Mouse (Mus musculus) left cerebral cortex, postnatal 4 days (tissue): ENCODE results near the gene Tmem150c. TPM values are rescaled to one million over a fixed set of nuclear protein-coding genes. Genes with fewer than 3 reads are reported as not detected.

Experiments used
- DNase-seq: peaks from one replicate; pipeline ENCODE4 v3.0.0-alpha.2; 2022
- intact Hi-C: fragments of 180-260 bp; cut with DNase I; formaldehyde crosslinking; loops from one replicate; pipeline ENCODE4 v1.15.1; 2025
- total RNA-seq, 2 experiments: library from RNA; stranded (reverse); gene quantifications; 2 replicates each; pipeline ENCODE4 v1.2.3; 2021

The Tmem150c gene
- total RNA-seq, 2 experiments from 2014 or later: 101 to 108 TPM

GRCm38 (mm10) chr5:100172104-100172503 lies 12.5 kb upstream of the Tmem150c start:
- no peak for DNase-seq
- intact Hi-C loops: no loop called here

GRCm38 (mm10) chr5:100166591-100167491 lies 7.2 kb upstream of the Tmem150c start:
- intact Hi-C loops: no loop called here
- DNase-seq: peak; percentile 48

GRCm38 (mm10) chr5:100163368-100163767 lies 3.8 kb upstream of the Tmem150c start:
- intact Hi-C loops: no loop called here
- DNase-seq: no peak

DNA sequence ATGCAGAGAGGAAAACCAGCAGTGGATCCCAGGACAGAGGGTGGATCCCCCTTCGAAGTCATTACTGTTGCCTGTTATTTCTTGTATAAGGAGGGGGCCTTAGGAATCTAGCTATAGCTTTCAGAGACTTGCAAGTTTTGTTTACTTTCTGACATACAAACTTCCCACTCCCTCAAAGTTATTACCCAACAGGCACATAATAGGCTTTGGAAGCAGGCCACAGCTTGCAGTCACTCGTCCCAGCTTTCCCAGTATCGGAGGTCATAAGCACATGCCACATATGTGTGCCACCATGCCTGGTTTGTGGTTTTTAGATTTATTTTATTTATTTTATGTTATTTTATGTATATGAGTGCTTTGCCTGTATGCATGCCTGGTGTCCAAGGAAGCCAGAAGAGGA lies 3.2 kb upstream of the Tmem150c start:
- DNase-seq: no peak
- intact Hi-C loops: no loop called here

GRCm38 (mm10) chr5:100162053-100162452 lies 2.4 kb upstream of the Tmem150c start:
- DNase-seq: no peak
- intact Hi-C loops: no loop called here

- DNase-seq: peak; percentile 62
- intact Hi-C loops: loop anchor here (5.0 kb wide), 1 partner anchor 87 kb away; no protein-coding TSS in a partner anchor
Observed at GRCm38 (mm10) chr5:100158791-100159637, 594 bp downstream of the Tmem150c start.

GRCm38 (mm10) chr5:100158301-100158700 lies 1.3 kb downstream of the Tmem150c start:
- intact Hi-C loops: loop anchor here (5.0 kb wide), 1 partner anchor 86 kb away; no protein-coding TSS in a partner anchor
- peak; percentile 68 for DNase-seq

GRCm38 (mm10) chr5:100155646-100156045 lies 4.0 kb downstream of the Tmem150c start:
- no peak for DNase-seq
- intact Hi-C loops: loop anchor here (5.0 kb wide), 1 partner anchor 83 kb away; no protein-coding TSS in a partner anchor

- intact Hi-C loops: no loop called here
Observed at GRCm38 (mm10) chr5:100149967-100150366, 9.6 kb downstream of the Tmem150c start.

GRCm38 (mm10) chr5:100144836-100145235 lies 14.8 kb downstream of the Tmem150c start:
- intact Hi-C loops: no loop called here
- no peak for DNase-seq

More at GRCm38 (mm10) chr5:100149967-100150366, 9.6 kb downstream of the Tmem150c start:
- DNase-seq: no peak

DNA sequence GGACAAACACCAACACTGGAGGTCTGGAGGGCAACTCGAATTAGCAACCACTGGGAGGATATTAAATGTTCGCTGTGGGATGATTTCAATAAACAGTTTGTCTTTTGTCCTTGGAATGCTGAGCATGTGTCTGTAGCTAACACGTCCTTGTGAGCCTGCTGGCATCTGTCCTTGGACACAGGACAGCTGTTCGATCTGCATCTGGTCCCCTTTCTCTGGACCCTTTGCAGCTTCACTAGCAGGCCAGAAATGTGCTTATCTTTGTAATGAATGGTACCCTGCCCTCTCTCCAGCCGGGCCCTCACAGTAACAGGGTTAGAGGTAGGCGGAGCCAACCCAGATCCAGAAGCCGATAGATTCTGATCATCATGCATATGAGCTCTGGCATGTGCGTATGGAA lies 32.3 kb downstream of the Tmem150c start:
- DNase-seq: no peak

GRCm38 (mm10) chr5:100125409-100126123 lies 34.0 kb downstream of the Tmem150c start:
- DNase-seq: no peak
- intact Hi-C loops: no loop called here

More for the DNA sequence above, 32.3 kb downstream of the Tmem150c start:
- intact Hi-C loops: no loop called here

DNA sequence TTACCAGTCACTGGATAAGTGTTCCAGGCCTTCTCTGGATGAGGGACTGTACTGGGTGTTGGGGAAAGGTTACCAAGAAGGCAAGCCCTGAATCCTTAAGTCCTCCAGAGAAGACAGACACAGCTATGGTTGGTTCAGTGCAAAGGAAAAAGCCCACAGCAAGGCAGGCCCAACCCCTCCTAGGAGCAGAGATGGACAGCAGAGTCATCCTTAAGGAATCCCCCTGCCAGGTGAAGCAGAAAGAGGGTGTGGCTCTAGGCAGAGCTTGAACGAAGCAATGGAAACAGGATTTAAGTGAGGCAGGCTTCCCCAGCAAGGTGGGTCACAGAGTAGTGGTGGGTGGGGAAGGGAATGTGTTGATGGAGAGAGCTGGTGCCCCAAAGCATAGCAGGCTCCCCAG lies 35.1 kb downstream of the Tmem150c start:
- intact Hi-C loops: no loop called here
- DNase-seq: no peak

DNA sequence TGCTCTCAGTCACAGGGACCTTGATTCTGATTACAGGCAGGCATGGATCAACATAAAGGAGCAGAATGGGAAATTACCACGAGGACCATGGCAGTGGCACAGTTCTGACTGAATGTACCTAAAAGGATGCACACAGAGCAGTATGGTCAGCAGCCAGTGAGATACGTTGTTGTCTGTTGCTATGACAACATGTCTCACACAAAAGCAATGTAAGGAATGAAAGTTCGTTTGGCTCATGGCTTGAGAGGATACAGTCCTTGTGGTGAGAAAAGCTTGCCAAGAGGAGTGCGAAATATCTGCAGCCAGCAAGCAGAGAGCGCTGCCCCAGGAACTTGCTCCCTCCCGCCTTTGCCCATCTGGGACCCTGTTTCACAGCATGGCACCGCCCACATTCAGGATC lies 36.3 kb downstream of the Tmem150c start:
- intact Hi-C loops: no loop called here
- no peak for DNase-seq

DNA sequence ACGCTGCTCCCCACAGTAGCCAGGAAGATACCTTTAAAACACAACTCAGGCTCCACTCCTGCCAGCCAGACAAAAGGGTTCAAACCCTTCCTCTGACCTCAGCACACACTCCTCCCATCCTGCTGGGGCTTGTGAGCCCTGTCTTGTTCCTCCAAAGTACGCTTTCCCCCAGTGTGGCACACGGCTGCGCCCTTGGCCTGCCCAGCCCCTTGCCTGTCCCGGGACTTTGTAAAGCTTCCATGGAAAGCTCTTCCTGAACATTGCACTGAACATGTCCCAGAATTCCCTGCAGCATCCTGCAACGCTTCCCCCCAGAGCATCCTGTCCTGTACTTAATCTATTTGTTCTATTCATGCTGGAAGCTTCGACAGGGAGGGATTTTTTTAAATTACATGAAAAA lies 38.4 kb downstream of the Tmem150c start:
- DNase-seq: no peak
- intact Hi-C loops: no loop called here

- intact Hi-C loops: no loop called here
- DNase-seq: peak; percentile 32
Observed at GRCm38 (mm10) chr5:100120711-100121141, 38.9 kb downstream of the Tmem150c start.

- intact Hi-C loops: no loop called here
- no peak for DNase-seq
Observed at GRCm38 (mm10) chr5:100119331-100119730, 40.3 kb downstream of the Tmem150c start.

- peak; percentile 18 for DNase-seq
- intact Hi-C loops: no loop called here
Observed at GRCm38 (mm10) chr5:100113403-100113802, 46.2 kb downstream of the Tmem150c start.

- no peak for DNase-seq
- intact Hi-C loops: no loop called here
Observed at GRCm38 (mm10) chr5:100110581-100110980, 49.0 kb downstream of the Tmem150c start.

DNA sequence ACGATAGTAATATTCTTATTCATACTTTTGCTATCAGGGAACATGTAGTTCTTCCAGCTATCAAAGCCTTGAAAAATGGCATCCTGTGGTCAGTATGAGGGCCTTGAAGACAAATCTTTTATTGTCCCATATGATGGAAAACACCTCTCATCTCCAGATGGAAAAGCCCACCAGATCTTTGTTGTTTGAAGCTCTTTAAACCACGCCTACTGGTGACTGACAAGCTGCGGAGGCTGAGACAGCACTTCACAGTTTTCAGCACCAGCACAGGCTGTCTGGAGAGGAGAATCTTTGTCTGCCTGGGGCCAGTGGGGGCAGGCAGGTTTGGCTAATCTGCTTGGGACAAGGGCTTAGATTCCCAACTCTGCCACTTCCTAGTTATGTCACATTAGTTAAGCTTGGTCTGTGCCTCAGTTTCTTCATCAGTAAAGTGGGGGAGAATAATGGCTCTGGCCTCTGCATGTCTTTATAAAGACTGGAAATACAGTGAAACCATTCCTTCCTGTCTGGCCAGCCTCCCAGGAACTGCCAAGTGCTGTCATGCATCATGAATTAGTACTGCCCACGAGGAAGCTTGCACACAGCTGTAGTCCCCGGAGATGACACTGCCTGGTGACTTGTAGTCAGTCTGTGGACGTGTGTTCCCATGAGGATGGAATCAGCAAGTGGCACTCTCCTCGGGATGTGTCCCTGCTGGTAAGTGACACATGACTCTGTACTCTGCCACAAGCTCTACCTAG lies 49.9 kb downstream of the Tmem150c start:
- DNase-seq: peak; percentile 57
- intact Hi-C loops: no loop called here
